7 mouse cellular contexts compared by ENCODE assay signal in genomic region chr15:52967801-52968235, GRCm38 (mm10).
A peak's percentile ranks its signal among the peaks of the same experiment; 100 is the strongest.
DNase-seq lines count a peak whose midpoint lies in the region; ATAC-seq lines count a peak whose summit lies in the region.

No protein-coding gene starts in this region.

- intact Hi-C loops in heart, postnatal 25 days (cut with DNase I), result no loop called here

- peak; percentile 70 for DNase-seq in WW6 (ENCODE audit: low read depth, low spot score)
- peak; percentile 4 for DNase-seq in embryo, embryonic 11.5 days (ENCODE audit: low read depth, low spot score)
- DNase-seq in heart, postnatal 25 days (ENCODE audit: low spot score), result peak; percentile 65
- peak; percentile 70 for DNase-seq in lung, postnatal 25 days (ENCODE audit: low spot score)
- no peak for DNase-seq in cerebellum, postnatal 36 days
- no peak for DNase-seq in layer of hippocampus, postnatal 14 days (ENCODE audit: low spot score in 2 of 2)

- no peak for ATAC-seq in cerebellum, adult (ENCODE audit: insufficient number of reproducible peaks, low FRiP score, low TSS enrichment)

Comparison
In these comparisons a context has a peak if more than half of its experiments do, and no peak if none do; other contexts are left out.
1. DNase-seq: peak in WW6 (single experiment), embryo, embryonic 11.5 days (single experiment), heart, postnatal 25 days (single experiment) and lung, postnatal 25 days (single experiment); none in cerebellum, postnatal 36 days (0 of 2) and layer of hippocampus, postnatal 14 days (0 of 2).